Mouse (Mus musculus) embryonic facial prominence, embryonic 14.5 days (tissue): ENCODE data around the gene Stat2. TPM values are rescaled to one million over a fixed set of nuclear protein-coding genes. Genes with fewer than 3 reads are reported as not detected.

Experiments
- ATAC-seq: fragments of 200-750 bp; cut with Nextera tagmentation; 2 replicates; pipeline ENCODE4 v1.8.0; 2017; ENCODE audit warnings: low read depth, moderate number of reproducible peaks, moderate TSS enrichment
- DNase-seq: peaks from one replicate; pipeline ENCODE4 v3.0.0-alpha.2; 2015; ENCODE audit warnings: low spot score
- H3K27ac ChIP-seq: fragments of 300-500 bp; sonication (generic); replicated peaks from 2 replicates; pipeline ENCODE4 v1.5.1; 2014; ENCODE audit warnings: low read depth, mild to moderate bottlenecking, low read length, moderate library complexity
- H3K27me3 ChIP-seq: fragments of 300-500 bp; sonication (generic); replicated peaks from 2 replicates; pipeline ENCODE4 v1.6.1; 2014; ENCODE audit warnings: low read length; ENCODE audit not compliant: control insufficient read depth, insufficient read depth
- H3K36me3 ChIP-seq: fragments of 300-500 bp; sonication (generic); 2 replicates; pipeline ENCODE4 v1.6.1; 2014; ENCODE audit warnings: low read length, mixed read lengths; ENCODE audit not compliant: control insufficient read depth, insufficient read depth
- H3K4me1 ChIP-seq: fragments of 300-500 bp; sonication (generic); 2 replicates; pipeline ENCODE4 v1.6.1; 2014; ENCODE audit warnings: antibody characterized with exemption, low read length; ENCODE audit not compliant: control insufficient read depth, insufficient read depth
- H3K4me2 ChIP-seq: fragments of 300-500 bp; sonication (generic); 2 replicates; pipeline ENCODE4 v1.6.1; 2014; ENCODE audit warnings: low read depth, mild to moderate bottlenecking, low read length, moderate library complexity, mixed read lengths
- H3K4me3 ChIP-seq: fragments of 300-500 bp; sonication (generic); 2 replicates; pipeline ENCODE4 v1.5.1; 2014; ENCODE audit warnings: low read depth, mild to moderate bottlenecking, low read length
- H3K9ac ChIP-seq: fragments of 300-500 bp; sonication (generic); 2 replicates; pipeline ENCODE4 v1.6.1; 2014; ENCODE audit warnings: low read depth, mild to moderate bottlenecking, low read length, moderate library complexity, mixed read lengths
- H3K9me3 ChIP-seq: fragments of 300-500 bp; sonication (generic); 2 replicates; pipeline ENCODE4 v1.6.1; 2016; ENCODE audit warnings: low read length; ENCODE audit not compliant: control insufficient read depth
- WGBS: fragments of 180-500 bp; shearing (Covaris S2); extraction: QIAGEN DNeasy Blood & Tissue Kit; methylation state at CpG from one replicate; pipeline ENCODE4 v1.1.7; 2014; 5-methylcytosine and 5-hydroxymethylcytosine counted together
- polyA plus RNA-seq: library from polyadenylated mRNA; unstranded; fragments of >200 nt; fragmentation: Nextera tagmentation; extraction: Ambion mirVana; gene quantifications from 2 replicates; pipeline ENCODE4 v1.2.1, GENCODE M21; 2014

Gene Stat2
- polyA plus RNA-seq, 1 experiment from 2014 or later = 13.4 TPM

GRCm38 (mm10) chr10:128231697-128232419 is 38.5 kb upstream of the Stat2 start, which contains the start of gene Timeless:
Gene Timeless (plus strand): TSS chr10:128232065.
- H3K36me3 ChIP-seq = 0 out of 2 replicates have a peak, but pooled peaks cover 6% of the 10 kb centered on the region
- H3K4me2 ChIP-seq = peak within 1 kb of the TSS; percentile 85
- peak; percentile 92 for ATAC-seq
- no peaks in the 10 kb centered on the region for H3K9me3 ChIP-seq
- H3K4me3 ChIP-seq = peak within 1 kb of the TSS; percentile 80
- no peaks in the 10 kb centered on the region for H3K27me3 ChIP-seq
- peak within 1 kb of the TSS; percentile 96 for H3K27ac ChIP-seq
- peak; percentile 81 for DNase-seq
- H3K4me1 ChIP-seq = peaks cover 13% of the 10 kb centered on the region
- H3K9ac ChIP-seq = peak within 1 kb of the TSS; percentile 85
- WGBS = 0% methylated on average over 15 of the region's 58 CpGs

GRCm38 (mm10) chr10:128232420-128232985 is 37.9 kb upstream of the Stat2 start:
- H3K4me3 ChIP-seq = peak overlapping the region; percentile 80
- H3K27me3 ChIP-seq = no peaks in the 10 kb centered on the region
- peak overlapping the region; percentile 96 for H3K27ac ChIP-seq
- WGBS = under 1% methylated on average over 12 of the region's 14 CpGs
- H3K9me3 ChIP-seq = no peaks in the 10 kb centered on the region
- peak overlapping the region; percentile 85 for H3K9ac ChIP-seq
- peak; percentile 95 for DNase-seq
- H3K4me2 ChIP-seq = peak overlapping the region; percentile 85
- ATAC-seq = peak; percentile 24
- peaks cover 14% of the 10 kb centered on the region for H3K4me1 ChIP-seq
- 0 out of 2 replicates have a peak, but pooled peaks cover 6% of the 10 kb centered on the region for H3K36me3 ChIP-seq

DNA sequence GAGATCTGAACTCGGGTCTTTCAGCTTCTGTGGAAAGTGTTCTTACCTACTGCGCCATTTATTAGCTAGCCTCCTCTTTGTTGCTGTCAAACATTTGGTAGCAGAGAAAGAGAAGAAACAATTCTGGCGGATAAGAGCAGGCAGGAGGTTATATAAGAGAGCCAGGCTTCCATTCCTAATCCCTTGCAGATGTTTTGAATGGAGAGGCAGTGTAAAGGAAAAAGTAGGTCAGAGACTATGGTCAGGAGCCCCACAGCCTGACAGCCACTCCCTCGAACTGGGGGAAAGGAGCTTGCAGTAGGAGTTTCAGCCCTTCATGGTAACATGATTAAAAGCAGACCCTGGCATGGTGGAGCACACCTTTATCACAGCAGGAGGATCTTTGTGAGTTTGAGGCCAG is 34.0 kb upstream of the Stat2 start:
- WGBS = 43% methylated on average over 4 of the region's 4 CpGs
- DNase-seq (peak; percentile 38), ATAC-seq (no peak)
- peaks cover 19% of the 10 kb centered on the region for H3K4me1 ChIP-seq
- H3K27ac ChIP-seq = peak overlapping the region; percentile 56
- no peaks in the 10 kb centered on the region for H3K9me3 ChIP-seq
- peaks cover 23% of the 10 kb centered on the region for H3K36me3 ChIP-seq
- no peaks in the 10 kb centered on the region for H3K27me3 ChIP-seq
- H3K4me2 ChIP-seq = no peak overlapping the region
- no peak overlapping the region for H3K9ac ChIP-seq
- no peak overlapping the region for H3K4me3 ChIP-seq

DNA sequence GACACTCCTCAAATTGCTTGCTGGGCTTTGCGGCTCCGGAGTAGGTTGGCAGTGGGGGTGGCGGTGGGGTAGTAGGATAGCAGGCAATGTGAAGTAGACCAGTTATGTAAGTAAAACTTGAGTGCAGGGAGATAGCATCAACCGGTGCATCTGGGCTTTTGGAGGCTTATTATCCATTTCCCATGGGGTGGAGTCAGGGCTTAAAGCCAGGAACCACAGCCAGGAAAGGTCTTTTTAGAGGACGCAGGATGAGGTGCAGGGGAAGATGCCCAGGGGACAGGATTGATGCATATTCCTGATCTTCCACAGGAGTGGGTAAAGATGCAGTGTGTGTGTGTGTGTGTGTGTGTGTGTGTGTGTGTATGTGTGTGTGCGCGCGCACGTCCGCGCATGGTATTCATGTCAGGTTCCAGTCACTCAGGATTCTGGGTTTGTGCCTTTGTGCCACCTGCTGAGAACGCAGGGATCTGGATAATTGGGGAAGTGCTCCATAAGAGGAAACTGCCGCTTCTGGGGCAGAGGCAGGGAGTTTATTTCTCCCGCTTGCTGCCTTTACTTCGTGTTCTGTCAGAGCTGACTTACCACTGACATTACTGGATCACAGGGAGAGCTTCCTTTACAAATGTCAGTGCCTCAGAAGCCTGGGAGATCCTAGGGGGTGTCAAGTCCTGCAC is 32.4 kb upstream of the Stat2 start:
- DNase-seq (peak; percentile 68), ATAC-seq (peak; percentile 54)
- no peaks in the 10 kb centered on the region for H3K27me3 ChIP-seq
- no peak overlapping the region for H3K9ac ChIP-seq
- H3K9me3 ChIP-seq = no peaks in the 10 kb centered on the region
- peak overlapping the region; percentile 33; the same call in 1 of the 2 replicates for H3K27ac ChIP-seq
- no peak overlapping the region for H3K4me3 ChIP-seq
- H3K4me1 ChIP-seq = peaks cover 19% of the 10 kb centered on the region
- H3K4me2 ChIP-seq = no peak overlapping the region
- H3K36me3 ChIP-seq = peaks cover 38% of the 10 kb centered on the region
- 51% methylated on average over 11 of the region's 15 CpGs for WGBS

DNA sequence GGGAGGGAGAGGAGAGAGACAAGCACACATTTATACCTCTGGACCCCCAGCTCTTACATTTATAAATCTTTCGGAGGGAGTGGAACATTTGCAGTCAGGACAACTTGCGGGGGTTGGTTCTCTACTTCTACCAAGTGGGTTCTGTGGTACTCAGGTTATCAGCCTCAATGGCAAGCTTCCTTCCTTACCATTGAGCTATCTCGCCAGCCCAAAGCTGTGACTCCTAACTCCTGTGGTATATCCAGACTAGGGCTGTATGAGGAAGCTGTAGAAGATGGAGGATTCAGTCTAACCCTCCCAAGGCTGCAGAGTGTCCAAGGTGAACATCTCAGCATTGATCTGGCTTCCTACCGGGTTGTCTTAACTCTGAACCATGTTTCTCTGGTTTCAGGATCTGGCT is 31.2 kb upstream of the Stat2 start:
- ATAC-seq (no peak), DNase-seq (no peak)
- Histone ChIP-seq H3K4me3 (no peak overlapping the region), H3K4me2 (no peak overlapping the region), H3K36me3 (peaks cover 44% of the 10 kb centered on the region), H3K27ac (no peak overlapping the region), H3K9me3 (no peaks in the 10 kb centered on the region), H3K4me1 (peaks cover 19% of the 10 kb centered on the region), H3K9ac (no peak overlapping the region; the same call in 1 of the 2 replicates), H3K27me3 (no peaks in the 10 kb centered on the region)
- WGBS = 98% methylated on average over 4 of the region's 4 CpGs

DNA sequence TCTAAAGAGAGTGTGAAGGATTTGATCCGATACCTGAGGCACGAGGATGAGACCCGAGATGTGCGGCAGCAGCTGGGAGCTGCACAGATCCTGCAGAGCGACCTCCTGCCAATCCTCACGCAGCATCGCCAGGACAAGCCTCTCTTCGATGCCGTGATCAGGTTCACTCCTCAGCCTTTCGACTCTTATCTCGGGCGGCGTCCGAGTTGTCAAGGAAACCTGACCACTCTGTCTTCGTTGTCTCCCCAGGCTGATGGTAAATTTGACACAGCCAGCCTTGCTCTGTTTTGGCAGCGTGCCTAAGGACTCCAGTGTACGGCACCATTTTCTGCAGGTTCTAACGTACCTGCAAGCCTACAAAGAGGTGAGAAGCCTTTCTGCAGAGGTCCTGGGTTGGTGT is 30.2 kb upstream of the Stat2 start:
- Histone ChIP-seq H3K4me3 (no peak overlapping the region), H3K9ac (no peak overlapping the region), H3K4me1 (peaks cover 19% of the 10 kb centered on the region), H3K4me2 (no peak overlapping the region), H3K27ac (no peak overlapping the region), H3K9me3 (no peaks in the 10 kb centered on the region), H3K27me3 (no peaks in the 10 kb centered on the region), H3K36me3 (peaks cover 53% of the 10 kb centered on the region)
- 89% methylated on average over 18 of the region's 18 CpGs for WGBS
- no peak for DNase-seq
- ATAC-seq = no peak

- no peak overlapping the region for H3K4me2 ChIP-seq
- no peak overlapping the region for H3K27ac ChIP-seq
- peaks cover 84% of the 10 kb centered on the region for H3K36me3 ChIP-seq
- H3K4me1 ChIP-seq = peaks cover 2% of the 10 kb centered on the region; the same call in 1 of the 2 replicates
- ATAC-seq = no peak
- WGBS = 92% methylated on average over 8 of the region's 8 CpGs
- peak; percentile 21 for DNase-seq
- H3K9me3 ChIP-seq = no peaks in the 10 kb centered on the region
- H3K27me3 ChIP-seq = no peaks in the 10 kb centered on the region
- no peak overlapping the region for H3K9ac ChIP-seq
- no peak overlapping the region for H3K4me3 ChIP-seq
These were observed 27.1 kb upstream of the Stat2 start for GRCm38 (mm10) chr10:128243252-128243651.

DNA sequence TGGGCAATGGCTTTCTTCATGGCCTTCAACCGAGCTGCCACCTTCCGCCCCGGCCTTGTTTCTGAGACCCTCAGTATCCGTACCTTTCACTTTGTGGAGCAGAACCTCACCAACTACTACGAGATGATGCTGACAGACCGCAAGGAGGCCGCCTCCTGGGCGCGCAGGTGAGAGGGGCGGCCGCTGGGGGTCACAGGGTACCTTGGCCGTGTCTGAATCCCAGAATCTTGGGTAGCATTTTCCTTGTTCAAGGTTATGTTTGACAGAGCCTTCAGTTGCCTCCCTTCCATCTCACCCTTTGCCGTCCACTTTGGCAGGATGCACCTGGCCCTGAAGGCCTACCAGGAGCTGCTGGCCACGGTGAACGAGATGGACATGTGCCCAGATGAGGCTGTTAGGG is 26.2 kb upstream of the Stat2 start:
- no peak overlapping the region for H3K27ac ChIP-seq
- WGBS = 95% methylated on average over 15 of the region's 15 CpGs
- no peak overlapping the region for H3K4me3 ChIP-seq
- no peaks in the 10 kb centered on the region for H3K9me3 ChIP-seq
- H3K9ac ChIP-seq = no peak overlapping the region
- H3K36me3 ChIP-seq = peaks cover 92% of the 10 kb centered on the region
- no peaks in the 10 kb centered on the region for H3K27me3 ChIP-seq
- DNase-seq (no peak), ATAC-seq (no peak)
- H3K4me2 ChIP-seq = no peak overlapping the region
- H3K4me1 ChIP-seq = no peaks in the 10 kb centered on the region
